Mouse (Mus musculus): ENCODE data around the gene Gdf1.

Gdf1 gene

GRCm38 (mm10) chr8:70366588-70366987 is 37.0 kb downstream of the Gdf1 start:
- DNase-seq: no peak

- no peak for DNase-seq
Measured at GRCm38 (mm10) chr8:70370476-70370875, 40.9 kb downstream of the Gdf1 start.

GRCm38 (mm10) chr8:70371951-70372350 is 42.3 kb downstream of the Gdf1 start:
- no peak for DNase-seq

GRCm38 (mm10) chr8:70373397-70374317 is 44.0 kb downstream of the Gdf1 start, which contains the start of gene Comp:
Comp (plus strand) TSS chr8:70373558.
- DNase-seq: no peak

- DNase-seq: peak; percentile 82 to 85
Measured at GRCm38 (mm10) chr8:70374318-70374927, 44.8 kb downstream of the Gdf1 start.

GRCm38 (mm10) chr8:70375212-70375859 is 45.7 kb downstream of the Gdf1 start:
- peak; percentile 50 to 51 for DNase-seq

- peak; percentile 13 to 22 for DNase-seq
Measured at GRCm38 (mm10) chr8:70376275-70376741, 46.7 kb downstream of the Gdf1 start.

GRCm38 (mm10) chr8:70377049-70377448 is 47.4 kb downstream of the Gdf1 start:
- peak; percentile 14 to 19 for DNase-seq

GRCm38 (mm10) chr8:70380069-70380468 is 50.5 kb downstream of the Gdf1 start:
- DNase-seq: no peak
